In the genomic region with DNA sequence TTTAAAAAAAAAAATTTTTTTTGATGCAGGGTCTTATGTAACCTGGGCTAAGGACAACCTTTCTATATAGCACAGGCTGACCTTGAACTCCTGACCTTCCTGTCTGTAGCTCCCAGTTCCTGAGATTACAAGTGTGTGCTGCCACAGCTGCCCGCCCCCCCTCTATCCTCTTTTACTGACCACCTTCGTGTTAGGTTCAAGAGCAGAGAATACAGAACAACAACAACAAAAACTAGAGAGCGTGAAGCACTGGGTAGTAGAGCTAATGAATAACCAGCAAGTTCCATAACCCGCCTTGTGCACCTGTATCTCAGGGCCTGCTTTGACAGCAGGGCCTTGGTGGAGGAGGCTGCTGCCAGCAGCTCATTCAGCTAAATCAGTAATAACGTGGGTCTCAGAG, we compare ENCODE assay signal across 14 mouse cellular contexts. TPM values are rescaled to one million over a fixed set of nuclear protein-coding genes. Genes with fewer than 3 reads are reported as not detected.
DNase-seq lines count a peak whose midpoint lies in the region; TF ChIP-seq lines count a peak whose summit lies in the region.
"Had no signal": no experiment of that assay in that cellular context is flagged by ENCODE, and none has a peak within 500 bp of the region (broad histone marks: within the 10 kb centered on the region; RNA-seq: fewer than 3 reads in every experiment).

No protein-coding gene starts in this region.

- H3K4me1 ChIP-seq in bone marrow, adult 2 months (ENCODE audit: control insufficient read depth, insufficient read depth, low read length) = peaks cover 10% of the 10 kb centered on the region
- H3K4me1 ChIP-seq in kidney, adult 2 months (ENCODE audit: control insufficient read depth, insufficient read depth, low read length) = peaks cover 35% of the 10 kb centered on the region
- H3K4me1 ChIP-seq in embryonic facial prominence, embryonic 10.5 days = peaks cover 11% of the 10 kb centered on the region; the same call in 1 of the 2 replicates
- H3K4me1 ChIP-seq: hindbrain, embryonic 12.5 days; neural tube, embryonic 12.5 days had no signal

- H3K9me3 ChIP-seq in embryonic facial prominence, embryonic 10.5 days = no peaks in the 10 kb centered on the region
- H3K9me3 ChIP-seq: hindbrain, embryonic 12.5 days; neural tube, embryonic 12.5 days had no signal

- no peaks in the 10 kb centered on the region for H3K27me3 ChIP-seq in kidney, adult 2 months (replicated peaks; ENCODE audit: control insufficient read depth, insufficient read depth, low read length)
- no peaks in the 10 kb centered on the region for H3K27me3 ChIP-seq in embryonic facial prominence, embryonic 10.5 days (replicated peaks; ENCODE audit: low read depth, poor library complexity, severe bottlenecking)
- H3K27me3 ChIP-seq: hindbrain, embryonic 12.5 days; neural tube, embryonic 12.5 days had no signal

- TF ChIP-seq POLR2A in bone marrow, adult 2 months (IDR thresholded peaks at IDR 0.05; ENCODE audit: borderline replicate concordance, control insufficient read depth, low read depth, low read length) = no peak
- no peak for TF ChIP-seq POLR2A in kidney, adult 2 months (IDR thresholded peaks at IDR 0.05; ENCODE audit: low read depth, low read length)

- peak; percentile 92 for DNase-seq in kidney, adult 2 months
- peak; percentile 52 to 69 for DNase-seq in kidney, postnatal 4 days
- peak; percentile 42 for DNase-seq in thymus, postnatal 25 days
- DNase-seq in embryo, embryonic 11 days = no peak
- DNase-seq in layer of hippocampus, adult 8-10 months (ENCODE audit: low spot score in 2 of 2) = no peak
- no peak for DNase-seq in embryonic facial prominence, embryonic 10.5 days (ENCODE audit: low spot score)
- DNase-seq: adrenal gland, postnatal 25 days; cerebellum, adult 11 months; gastrocnemius, postnatal 14 days; lung, embryonic 14.5 days had no signal

- no peak for TF ChIP-seq CTCF in bone marrow, adult 2 months (IDR thresholded peaks at IDR 0.05; ENCODE audit: control insufficient read depth, insufficient read depth, low read length)
- TF ChIP-seq CTCF in kidney, adult 2 months (conservative IDR thresholded peaks at IDR 0.05; ENCODE audit: insufficient read depth, insufficient read length, low read depth, low read length) = no peak

- 70% methylated on average over 5 of the region's 5 CpGs for WGBS in bone marrow, adult 2 months
- WGBS in kidney, adult 2 months = 37% methylated on average over 5 of the region's 5 CpGs
- 80% methylated on average over 5 of the region's 5 CpGs for WGBS in embryonic facial prominence, embryonic 10.5 days

- H3K36me3 ChIP-seq in kidney, adult 2 months (ENCODE audit: control insufficient read depth, insufficient read depth, low read length) = no peaks in the 10 kb centered on the region
- no peaks in the 10 kb centered on the region for H3K36me3 ChIP-seq in embryonic facial prominence, embryonic 10.5 days (replicated peaks)
- H3K36me3 ChIP-seq: hindbrain, embryonic 12.5 days; neural tube, embryonic 12.5 days had no signal

- peak overlapping the region; percentile 37; the same call in 1 of the 2 replicates for H3K27ac ChIP-seq in bone marrow, adult 2 months (ENCODE audit: control insufficient read depth, insufficient read depth, low read depth, low read length, poor library complexity)
- peak overlapping the region; percentile 99 for H3K27ac ChIP-seq in kidney, adult 2 months (ENCODE audit: insufficient read depth, low read depth, low read length)
- no peak overlapping the region for H3K27ac ChIP-seq in embryonic facial prominence, embryonic 10.5 days (replicated peaks)
- H3K27ac ChIP-seq: hindbrain, embryonic 12.5 days; layer of hippocampus, adult 2 months; neural tube, embryonic 12.5 days had no signal

- no peak overlapping the region for H3K4me3 ChIP-seq in bone marrow, adult 2 months (replicated peaks; ENCODE audit: control insufficient read depth, low read depth, low read length)
- no peak overlapping the region for H3K4me3 ChIP-seq in kidney, adult 2 months (ENCODE audit: insufficient read depth, low read depth, low read length)
- no peak overlapping the region for H3K4me3 ChIP-seq in embryonic facial prominence, embryonic 10.5 days
- H3K4me3 ChIP-seq: hindbrain, embryonic 12.5 days; layer of hippocampus, adult 2 months; neural tube, embryonic 12.5 days had no signal

RNA-seq across cellular contexts. Expression of a gene that starts 43.2 kb away (rescaled TPM):
- polyA plus RNA-seq in bone marrow, adult 2 months (2011; ENCODE audit: insufficient read depth, insufficient read length, low replicate concordance, missing spikeins) = 71.0 and 96.6 TPM in 2 replicates
- 69.6 and 73.2 TPM in 2 replicates for polyA plus RNA-seq in kidney, adult 2 months (2012; rRNA removed)
- total RNA-seq in layer of hippocampus, adult 8-10 months (2022) = 10 to 100 TPM; 65.1 to 76.6 (median 70.6) TPM
- 10.5 and 12.1 TPM in 2 replicates for polyA plus RNA-seq in embryonic facial prominence, embryonic 10.5 days (2016; fragmentation: Nextera tagmentation; extraction: Ambion mirVana)

Comparison
In these comparisons a context has a peak if more than half of its experiments do, and no peak if none do; other contexts are left out.
1. DNase-seq: peak in kidney, adult 2 months (single experiment), kidney, postnatal 4 days (2 of 2) and thymus, postnatal 25 days (single experiment); none in embryo, embryonic 11 days (single experiment), layer of hippocampus, adult 8-10 months (0 of 2) and embryonic facial prominence, embryonic 10.5 days (single experiment).